Mouse (Mus musculus) frontal cortex, postnatal 14 days (tissue): ENCODE results near the gene Rassf7.
A peak's percentile ranks its signal among the peaks of the same experiment; 100 is the strongest.
"Not testable (repeated sequence)": the region's sequence is repeated elsewhere in the genome, so short reads cannot be mapped to it uniquely, and the experiment has no call there.

ENCODE experiments used
- DNase-seq, 2 experiments: peaks; one replicate each; pipeline ENCODE4 v3.0.0; 2022; ENCODE audit warnings: low spot score in 2 of 2

The Rassf7 gene

GRCm38 (mm10) chr7:141222126-141222467 is 6.4 kb downstream of the Rassf7 start:
- DNase-seq: no peak

- no peak for DNase-seq
These were observed 7.1 kb downstream of the Rassf7 start for GRCm38 (mm10) chr7:141222696-141223215.

GRCm38 (mm10) chr7:141226535-141226934 is 10.9 kb downstream of the Rassf7 start:
- DNase-seq: no peak

- no peak for DNase-seq
These were observed 12.1 kb downstream of the Rassf7 start for GRCm38 (mm10) chr7:141227796-141228195.

GRCm38 (mm10) chr7:141228279-141229067 is 12.8 kb downstream of the Rassf7 start, which contains the start of gene Phrf1:
Gene Phrf1, plus strand, starts transcription at chr7:141228784.
- peak; percentile 81 to 91 for DNase-seq

- no peak for DNase-seq
These were observed 14.0 kb downstream of the Rassf7 start for GRCm38 (mm10) chr7:141229702-141230101.

- no peak for DNase-seq
These were observed 14.9 kb downstream of the Rassf7 start for GRCm38 (mm10) chr7:141230570-141230969.

GRCm38 (mm10) chr7:141231111-141231510 is 15.5 kb downstream of the Rassf7 start:
- DNase-seq: no peak

- no peak for DNase-seq
These were observed 15.9 kb downstream of the Rassf7 start for GRCm38 (mm10) chr7:141231551-141231950.

GRCm38 (mm10) chr7:141250486-141250885 is 34.8 kb downstream of the Rassf7 start:
- not testable (repeated sequence) for DNase-seq

GRCm38 (mm10) chr7:141256159-141256558 is 40.5 kb downstream of the Rassf7 start:
- no peak for DNase-seq

GRCm38 (mm10) chr7:141261480-141261879 is 45.8 kb downstream of the Rassf7 start:
- DNase-seq: no peak

GRCm38 (mm10) chr7:141263640-141264039 is 48.0 kb downstream of the Rassf7 start:
- DNase-seq: no peak

- no peak for DNase-seq
These were observed 48.5 kb downstream of the Rassf7 start for GRCm38 (mm10) chr7:141264041-141264700.

GRCm38 (mm10) chr7:141264761-141265410 is 49.2 kb downstream of the Rassf7 start:
- DNase-seq: no peak

GRCm38 (mm10) chr7:141265411-141265738 is 49.7 kb downstream of the Rassf7 start:
- no peak for DNase-seq

GRCm38 (mm10) chr7:141265739-141266561 is 50.3 kb downstream of the Rassf7 start, which contains the start of gene Irf7:
Gene Irf7, minus strand, starts transcription at chr7:141266481.
- no peak for DNase-seq
